Mouse (Mus musculus) lung, postnatal 0 days (tissue): ENCODE measurements around the gene Cdc6. TPM values are rescaled to one million over a fixed set of nuclear protein-coding genes. Genes with fewer than 3 reads are reported as not detected.

ENCODE experiments used
- ATAC-seq: fragments of 200-750 bp; cut with Nextera tagmentation; 2 replicates; pipeline ENCODE4 v1.8.0; 2017; ENCODE audit warnings: moderate library complexity
- DNase-seq: peaks from one replicate; pipeline ENCODE4 v3.0.0-alpha.2; 2016; ENCODE audit warnings: low spot score
- H3K27ac ChIP-seq: fragments of 300-500 bp; sonication (generic); 2 replicates; pipeline ENCODE4 v1.5.1; 2014; ENCODE audit warnings: antibody characterized with exemption, mild to moderate bottlenecking, low read length, mixed read lengths
- H3K27me3 ChIP-seq: fragments of 300-500 bp; sonication (generic); replicated peaks from 2 replicates; pipeline ENCODE4 v1.6.1; 2014; ENCODE audit warnings: low read length, mixed read lengths; ENCODE audit not compliant: insufficient read depth
- H3K36me3 ChIP-seq: fragments of 300-500 bp; sonication (generic); 2 replicates; pipeline ENCODE4 v1.6.1; 2014; ENCODE audit warnings: low read length, mixed read lengths; ENCODE audit not compliant: insufficient read depth
- H3K4me1 ChIP-seq: fragments of 300-500 bp; sonication (generic); 2 replicates; pipeline ENCODE4 v1.6.1; 2014; ENCODE audit warnings: antibody characterized with exemption, low read depth, low read length, mixed read lengths; ENCODE audit not compliant: insufficient read depth
- H3K4me2 ChIP-seq: fragments of 300-500 bp; sonication (generic); replicated peaks from 2 replicates; pipeline ENCODE4 v1.6.1; 2014; ENCODE audit warnings: low read depth, mild to moderate bottlenecking, low read length, moderate library complexity, mixed read lengths
- H3K4me3 ChIP-seq: fragments of 300-500 bp; sonication (generic); 2 replicates; pipeline ENCODE4 v1.5.1; 2014; ENCODE audit warnings: low read depth, low read length
- H3K9ac ChIP-seq: fragments of 300-500 bp; sonication (generic); replicated peaks from 2 replicates; pipeline ENCODE4 v1.6.1; 2014; ENCODE audit warnings: low read depth, mild to moderate bottlenecking
- H3K9me3 ChIP-seq: fragments of 300-500 bp; sonication (generic); 2 replicates; pipeline ENCODE4 v1.6.1; 2016; ENCODE audit warnings: low read length, mixed read lengths
- CTCF ChIP-seq: IDR thresholded peaks from 2 replicates; pipeline ENCODE4 v1.5.1; 2016; ENCODE audit warnings: antibody characterized with exemption, mild to moderate bottlenecking
- EP300 ChIP-seq: IDR thresholded peaks from 2 replicates; pipeline ENCODE4 v1.6.1; 2016; ENCODE audit warnings: antibody characterized with exemption, mild to moderate bottlenecking, control low read depth
- WGBS: fragments of 180-500 bp; shearing (Covaris S2); extraction: QIAGEN DNeasy Blood & Tissue Kit; methylation state at CpG from one replicate; pipeline ENCODE4 v1.1.7; 2014; 5-methylcytosine and 5-hydroxymethylcytosine counted together
- polyA plus RNA-seq: library from polyadenylated mRNA; unstranded; fragments of >200 nt; fragmentation: Nextera tagmentation; extraction: Ambion mirVana; gene quantifications from 2 replicates; pipeline ENCODE4 v1.2.1, GENCODE M21; 2015

Gene Cdc6
- polyA plus RNA-seq, 1 experiment from 2014 or later = 2.6 TPM

DNA sequence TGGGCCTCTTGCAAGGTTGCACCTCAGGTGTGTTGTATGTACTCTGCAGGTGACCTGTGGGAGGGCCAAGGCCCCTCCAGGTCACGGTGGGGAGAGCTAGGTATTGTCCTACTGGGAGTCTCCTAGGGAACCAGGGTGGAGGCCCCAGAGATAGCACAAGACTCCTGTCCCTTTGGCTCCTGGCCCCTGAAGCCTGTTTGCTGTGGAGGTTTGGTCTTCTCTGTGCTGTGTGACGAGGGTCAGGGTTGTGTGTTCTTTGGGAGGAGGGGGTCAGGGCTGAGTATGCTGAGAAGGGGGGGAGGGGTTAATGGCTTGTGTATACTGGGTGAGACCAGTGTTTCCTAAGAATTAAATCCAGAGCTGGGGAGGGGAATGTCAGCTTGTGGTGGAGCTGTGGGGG, 45.8 kb downstream of the Cdc6 start:
- ATAC-seq (no peak), DNase-seq (no peak)
- TF ChIP-seq EP300 (no peak), CTCF (no peak)
- Histone ChIP-seq H3K4me2 (no peak overlapping the region), H3K4me3 (no peak overlapping the region), H3K4me1 (peaks cover 44% of the 10 kb centered on the region), H3K27me3 (no peaks in the 10 kb centered on the region), H3K9me3 (no peaks in the 10 kb centered on the region), H3K27ac (peak overlapping the region; percentile 75; the same call in 1 of the 2 replicates), H3K9ac (no peak overlapping the region), H3K36me3 (0 out of 2 replicates have a peak, but pooled peaks cover 5% of the 10 kb centered on the region)
- WGBS = 20% methylated on average over 2 of the region's 2 CpGs

- Histone ChIP-seq H3K36me3 (0 out of 2 replicates have a peak, but pooled peaks cover 5% of the 10 kb centered on the region), H3K9ac (no peak overlapping the region), H3K4me2 (peak overlapping the region; percentile 34; the same call in 1 of the 2 replicates), H3K4me1 (peaks cover 44% of the 10 kb centered on the region), H3K27ac (peak overlapping the region; percentile 75), H3K27me3 (no peaks in the 10 kb centered on the region), H3K4me3 (no peak overlapping the region), H3K9me3 (no peaks in the 10 kb centered on the region)
- TF ChIP-seq CTCF = no peak
- no peak for TF ChIP-seq EP300
- WGBS = 18% methylated on average over 13 of the region's 13 CpGs
- no peak for ATAC-seq
- no peak for DNase-seq
These were observed 46.3 kb downstream of the Cdc6 start for GRCm38 (mm10) chr11:98953835-98954320.

- Histone ChIP-seq H3K4me3 (no peak overlapping the region), H3K4me1 (peaks cover 46% of the 10 kb centered on the region), H3K9me3 (no peaks in the 10 kb centered on the region), H3K4me2 (peak overlapping the region; percentile 34), H3K27ac (peak overlapping the region; percentile 84), H3K9ac (no peak overlapping the region), H3K36me3 (0 out of 2 replicates have a peak, but pooled peaks cover 5% of the 10 kb centered on the region), H3K27me3 (no peaks in the 10 kb centered on the region)
- 3% methylated on average over 10 of the region's 10 CpGs for WGBS
- TF ChIP-seq EP300 (peak; percentile 65), CTCF (peak; percentile 80)
- DNase-seq (peak; percentile 96), ATAC-seq (peak; percentile 78)
These were observed 46.8 kb downstream of the Cdc6 start for GRCm38 (mm10) chr11:98954373-98954772.

GRCm38 (mm10) chr11:98954801-98955706, 47.5 kb downstream of the Cdc6 start:
- peak overlapping the region; percentile 34 for H3K4me2 ChIP-seq
- H3K27me3 ChIP-seq = no peaks in the 10 kb centered on the region
- 0 out of 2 replicates have a peak, but pooled peaks cover 5% of the 10 kb centered on the region for H3K36me3 ChIP-seq
- peaks cover 40% of the 10 kb centered on the region for H3K4me1 ChIP-seq
- WGBS = 20% methylated on average over 15 of the region's 17 CpGs
- TF ChIP-seq EP300 = 0 out of 2 replicates have a peak, but pooled peaks have one; percentile 22
- TF ChIP-seq CTCF = no peak
- peak overlapping the region; percentile 84 for H3K27ac ChIP-seq
- H3K9me3 ChIP-seq = no peaks in the 10 kb centered on the region
- ATAC-seq (peak; percentile 18; the same call in 1 of the 2 replicates), DNase-seq (no peak)
- H3K9ac ChIP-seq = no peak overlapping the region
- no peak overlapping the region for H3K4me3 ChIP-seq

GRCm38 (mm10) chr11:98955707-98956235, 48.2 kb downstream of the Cdc6 start:
- Histone ChIP-seq H3K27ac (peak overlapping the region; percentile 84), H3K4me1 (peaks cover 37% of the 10 kb centered on the region), H3K4me2 (0 out of 2 replicates have a peak overlapping the region, but pooled peaks have one; percentile 34), H3K9ac (no peak overlapping the region), H3K27me3 (no peaks in the 10 kb centered on the region), H3K9me3 (no peaks in the 10 kb centered on the region), H3K36me3 (no peaks in the 10 kb centered on the region), H3K4me3 (no peak overlapping the region)
- TF ChIP-seq CTCF (no peak), EP300 (no peak)
- ATAC-seq = no peak
- no peak for DNase-seq
- 41% methylated on average over 6 of the region's 7 CpGs for WGBS

- H3K4me3 ChIP-seq = no peak overlapping the region
- H3K27ac ChIP-seq = no peak overlapping the region
- H3K9ac ChIP-seq = no peak overlapping the region
- no peaks in the 10 kb centered on the region for H3K36me3 ChIP-seq
- DNase-seq = no peak
- no peaks in the 10 kb centered on the region for H3K27me3 ChIP-seq
- TF ChIP-seq CTCF (no peak), EP300 (no peak)
- peaks cover 33% of the 10 kb centered on the region for H3K4me1 ChIP-seq
- no peak for ATAC-seq
- H3K4me2 ChIP-seq = no peak overlapping the region
- H3K9me3 ChIP-seq = no peaks in the 10 kb centered on the region
- WGBS = 76% methylated on average over 10 of the region's 10 CpGs
These were observed 48.7 kb downstream of the Cdc6 start for GRCm38 (mm10) chr11:98956340-98956739.
